Mouse (Mus musculus) midbrain, embryonic 15.5 days (tissue): ENCODE data around the gene Msantd2. TPM values are rescaled to one million over a fixed set of nuclear protein-coding genes. Genes with fewer than 3 reads are reported as not detected.

Source experiments
- ATAC-seq: fragments of 200-750 bp; cut with Nextera tagmentation; replicated peaks from 2 replicates; pipeline ENCODE4 v1.8.0; 2017; ENCODE audit warnings: moderate TSS enrichment
- H3K27ac ChIP-seq: fragments of 300-500 bp; sonication (generic); 2 replicates; pipeline ENCODE4 v1.5.1; 2015; ENCODE audit warnings: mild to moderate bottlenecking, inconsistent platforms
- H3K27me3 ChIP-seq: fragments of 300-500 bp; sonication (generic); replicated peaks from 2 replicates; pipeline ENCODE4 v1.6.1; 2015; ENCODE audit warnings: inconsistent platforms
- H3K36me3 ChIP-seq: fragments of 300-500 bp; sonication (generic); replicated peaks from 2 replicates; pipeline ENCODE4 v1.6.1; 2015; ENCODE audit warnings: inconsistent platforms
- H3K4me1 ChIP-seq: fragments of 300-500 bp; sonication (generic); 2 replicates; pipeline ENCODE4 v1.6.1; 2015; ENCODE audit warnings: inconsistent platforms
- H3K4me2 ChIP-seq: fragments of 300-500 bp; sonication (generic); 2 replicates; pipeline ENCODE4 v1.6.1; 2015; ENCODE audit warnings: inconsistent platforms, mild to moderate bottlenecking, moderate library complexity
- H3K4me3 ChIP-seq: fragments of 300-500 bp; sonication (generic); 2 replicates; pipeline ENCODE4 v1.5.1; 2015; ENCODE audit warnings: mild to moderate bottlenecking, inconsistent platforms
- H3K9ac ChIP-seq: fragments of 300-500 bp; sonication (generic); 2 replicates; pipeline ENCODE4 v1.6.1; 2015; ENCODE audit warnings: mild to moderate bottlenecking, inconsistent platforms
- H3K9me3 ChIP-seq: fragments of 300-500 bp; sonication (generic); 2 replicates; pipeline ENCODE4 v1.6.1; 2016; ENCODE audit warnings: inconsistent platforms
- WGBS: fragments of 180-500 bp; shearing (Covaris S2); methylation state at CpG from one replicate; pipeline ENCODE4 v1.1.7; 2015; ENCODE audit warnings: mixed read lengths; 5-methylcytosine and 5-hydroxymethylcytosine counted together
- polyA plus RNA-seq: library from polyadenylated mRNA; unstranded; fragments of >200 nt; fragmentation: Nextera tagmentation; extraction: Ambion mirVana; gene quantifications from 2 replicates; pipeline ENCODE4 v1.2.1, GENCODE M21; 2015

Msantd2 gene
- 31.9 and 33.8 TPM in 2 replicates for polyA plus RNA-seq

DNA sequence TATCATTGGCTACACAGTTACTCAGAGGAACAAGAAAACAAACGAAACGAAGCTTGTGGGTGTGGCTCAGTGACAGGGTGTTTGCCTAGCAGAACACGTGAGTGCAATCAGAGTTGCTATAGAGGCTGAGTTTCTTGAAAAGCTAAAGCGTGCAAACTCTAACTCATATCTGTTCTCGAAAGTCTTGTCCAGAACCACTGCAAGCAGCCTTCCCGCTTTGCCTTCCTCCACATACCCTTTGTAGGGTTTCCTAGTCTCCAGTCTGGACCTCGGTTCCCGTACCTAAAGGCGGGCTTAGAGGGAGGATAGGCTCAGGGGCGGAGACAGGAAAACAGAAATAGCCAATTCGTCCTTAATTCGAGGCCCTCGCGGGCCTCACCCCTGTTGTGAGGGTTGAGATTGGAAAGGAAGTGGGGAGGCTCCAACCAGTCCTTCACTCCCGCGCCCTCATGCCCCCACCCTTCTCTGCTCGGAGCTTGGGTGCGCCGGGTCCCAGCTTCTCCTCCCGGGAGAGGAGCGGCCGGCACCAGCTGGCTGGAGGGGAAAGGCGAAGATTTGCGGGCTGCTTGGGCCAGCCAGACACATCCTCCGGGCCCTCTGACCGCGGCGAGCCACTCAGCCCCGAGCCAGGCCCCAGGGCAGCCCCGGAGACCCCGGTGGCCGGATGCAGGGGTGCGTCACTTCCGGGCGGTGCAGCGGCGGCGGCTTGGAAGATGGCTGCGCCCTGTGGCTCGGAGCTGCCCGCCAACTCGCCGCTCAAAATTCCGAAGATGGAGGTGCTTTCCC lies at the start of gene Msantd2:
Msantd2 (plus strand) TSS at position 709 of the 786 bp plus-strand sequence.
- Histone ChIP-seq H3K9me3 (no peaks in the 10 kb centered on the region), H3K36me3 (no peaks in the 10 kb centered on the region), H3K4me3 (peak within 1 kb of the TSS; percentile 97), H3K27ac (peak within 1 kb of the TSS; percentile 99), H3K9ac (peak within 1 kb of the TSS; percentile 95), H3K4me2 (peak within 1 kb of the TSS; percentile 89), H3K4me1 (peaks cover 31% of the 10 kb centered on the region), H3K27me3 (no peaks in the 10 kb centered on the region)
- peak; percentile 98 for ATAC-seq
- WGBS: under 1% methylated on average over 44 of the region's 44 CpGs

DNA sequence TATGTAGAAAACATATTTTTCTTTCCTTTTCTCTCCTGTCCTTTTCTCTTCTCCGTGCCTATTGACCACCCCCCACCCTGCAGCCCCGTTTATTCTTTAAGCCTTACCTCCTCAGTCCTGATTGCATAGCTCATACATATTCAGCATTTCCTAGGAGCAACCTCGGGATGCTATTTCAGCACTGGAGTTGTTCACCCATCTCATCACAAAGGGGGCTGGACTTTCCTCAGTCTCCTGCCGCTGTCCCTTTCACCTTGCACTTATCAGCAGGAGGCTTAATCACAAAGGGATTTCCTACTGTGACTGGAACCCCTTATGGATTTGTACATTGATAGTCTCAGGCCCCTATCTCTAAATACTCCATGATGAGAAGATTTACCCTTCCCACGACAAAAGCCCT lies 36.7 kb upstream of the Msantd2 start:
- WGBS: 4% methylated on average over 5 of the region's 5 CpGs
- Histone ChIP-seq H3K4me3 (no peak overlapping the region), H3K27ac (no peak overlapping the region; the same call in 1 of the 2 replicates), H3K36me3 (no peaks in the 10 kb centered on the region), H3K9ac (no peak overlapping the region), H3K4me2 (no peak overlapping the region), H3K27me3 (peaks cover 32% of the 10 kb centered on the region), H3K4me1 (peaks cover 48% of the 10 kb centered on the region), H3K9me3 (no peaks in the 10 kb centered on the region)
- no peak for ATAC-seq

DNA sequence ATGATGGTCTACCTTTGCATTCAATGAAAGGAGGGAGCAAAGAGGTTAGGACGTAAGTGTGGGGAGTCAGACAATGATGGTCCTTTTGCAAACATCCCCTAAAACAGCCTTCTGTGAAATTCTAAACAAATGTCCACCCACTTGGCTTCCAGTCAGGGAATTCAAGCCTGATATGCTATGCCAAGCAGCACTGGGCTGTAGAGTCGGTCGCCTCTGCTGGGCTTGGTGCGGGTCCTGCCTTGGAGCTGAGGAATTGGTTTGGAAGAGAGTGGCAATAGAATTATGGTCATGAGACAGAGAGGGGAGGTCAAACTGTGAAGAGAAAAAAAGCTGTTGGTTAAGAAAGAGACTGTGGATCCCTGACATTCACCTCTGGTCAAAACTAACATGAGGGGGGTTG lies 35.8 kb upstream of the Msantd2 start:
- peaks cover 52% of the 10 kb centered on the region for H3K4me1 ChIP-seq
- ATAC-seq: no peak

DNA sequence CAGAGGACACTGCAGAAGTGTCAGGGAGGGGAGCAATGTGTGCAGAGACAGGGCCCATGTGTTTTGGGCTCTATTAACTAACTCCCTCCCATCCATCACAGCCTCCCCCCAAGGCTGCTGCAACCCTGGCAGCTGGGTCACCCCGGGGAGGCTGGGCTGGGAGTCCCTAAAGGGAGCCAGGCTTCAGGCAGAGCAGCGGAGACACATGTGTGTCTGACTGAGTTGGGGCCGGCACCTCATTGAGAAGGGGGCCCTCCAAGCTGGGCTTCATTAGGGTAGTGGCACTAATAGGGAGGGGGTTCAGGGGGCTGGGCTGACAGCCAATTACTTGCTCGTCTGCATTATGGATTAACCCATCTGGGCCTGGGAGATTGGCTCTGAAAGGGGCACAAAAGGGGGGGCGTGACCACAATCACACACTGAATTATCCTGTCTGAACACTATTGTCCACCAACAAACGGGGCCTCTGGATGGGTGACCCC lies 35.1 kb upstream of the Msantd2 start:
- Histone ChIP-seq H3K4me1 (peaks cover 58% of the 10 kb centered on the region), H3K4me3 (no peak overlapping the region), H3K9ac (no peak overlapping the region), H3K36me3 (no peaks in the 10 kb centered on the region), H3K27ac (no peak overlapping the region), H3K4me2 (no peak overlapping the region), H3K27me3 (peaks cover 44% of the 10 kb centered on the region), H3K9me3 (no peaks in the 10 kb centered on the region)
- 2% methylated on average over 6 of the region's 6 CpGs for WGBS
- ATAC-seq: peak; percentile 24

More for the DNA sequence above, 35.8 kb upstream of the Msantd2 start:
- 32% methylated on average over 4 of the region's 4 CpGs for WGBS
- peaks cover 42% of the 10 kb centered on the region for H3K27me3 ChIP-seq
- no peak overlapping the region for H3K4me2 ChIP-seq
- H3K9me3 ChIP-seq: no peaks in the 10 kb centered on the region
- no peak overlapping the region for H3K27ac ChIP-seq
- H3K36me3 ChIP-seq: no peaks in the 10 kb centered on the region
- H3K4me3 ChIP-seq: no peak overlapping the region
- H3K9ac ChIP-seq: no peak overlapping the region

DNA sequence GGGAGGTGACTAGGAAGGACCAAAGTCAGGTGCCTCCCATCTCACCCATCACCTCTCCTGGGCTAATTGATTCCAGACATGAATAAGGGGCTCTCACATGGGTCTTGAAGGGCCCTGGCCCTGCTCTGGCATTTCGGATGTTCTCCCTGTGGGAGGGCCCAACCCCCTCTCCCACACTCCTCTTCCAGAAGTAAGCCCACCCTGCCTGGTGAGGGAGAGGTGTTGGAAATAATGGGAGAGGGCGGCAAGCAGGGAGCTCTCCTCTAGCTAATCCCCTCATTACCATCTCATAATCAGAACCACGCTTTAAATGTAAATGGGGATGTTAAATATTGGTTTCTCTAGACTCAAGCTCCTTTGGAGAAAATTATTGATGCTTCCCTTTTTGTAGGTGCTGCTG lies 34.1 kb upstream of the Msantd2 start:
- H3K27me3 ChIP-seq: peaks cover 41% of the 10 kb centered on the region
- 0 out of 2 replicates have a peak overlapping the region, but pooled peaks have one; percentile 38 for H3K27ac ChIP-seq

DNA sequence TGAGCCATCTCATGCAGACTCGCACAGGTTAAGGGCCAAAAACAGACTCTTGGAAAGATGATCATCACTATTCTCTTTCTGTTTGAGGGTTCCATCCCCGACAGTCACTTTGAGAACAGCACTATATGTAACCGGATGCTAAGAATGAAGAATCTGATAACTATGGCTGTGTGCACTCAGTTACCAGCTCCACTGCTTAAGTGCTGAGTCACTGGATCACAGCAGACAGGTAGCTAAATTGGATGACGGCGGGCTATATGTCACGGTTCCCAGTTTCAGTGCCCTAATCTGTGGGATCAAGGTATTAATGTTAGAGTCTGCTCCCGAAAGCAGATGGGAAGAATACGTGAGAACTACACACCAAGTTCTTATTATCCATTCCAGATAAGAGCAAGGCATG lies 33.3 kb upstream of the Msantd2 start:
- H3K27ac ChIP-seq: peak overlapping the region; percentile 40
- H3K4me1 ChIP-seq: peaks cover 73% of the 10 kb centered on the region
- WGBS: 3% methylated on average over 8 of the region's 8 CpGs
- H3K4me2 ChIP-seq: peak overlapping the region; percentile 58
- H3K9me3 ChIP-seq: no peaks in the 10 kb centered on the region
- H3K27me3 ChIP-seq: peaks cover 41% of the 10 kb centered on the region
- no peak overlapping the region for H3K9ac ChIP-seq
- H3K36me3 ChIP-seq: no peaks in the 10 kb centered on the region
- no peak for ATAC-seq
- peak overlapping the region; percentile 35; the same call in 1 of the 2 replicates for H3K4me3 ChIP-seq

More for the DNA sequence above, 34.1 kb upstream of the Msantd2 start:
- ATAC-seq: peak; percentile 17; the same call in 1 of the 2 replicates
- 5% methylated on average over 3 of the region's 3 CpGs for WGBS
- Histone ChIP-seq H3K4me3 (no peak overlapping the region), H3K9me3 (no peaks in the 10 kb centered on the region), H3K9ac (no peak overlapping the region), H3K4me1 (peaks cover 67% of the 10 kb centered on the region), H3K4me2 (no peak overlapping the region), H3K36me3 (no peaks in the 10 kb centered on the region)

DNA sequence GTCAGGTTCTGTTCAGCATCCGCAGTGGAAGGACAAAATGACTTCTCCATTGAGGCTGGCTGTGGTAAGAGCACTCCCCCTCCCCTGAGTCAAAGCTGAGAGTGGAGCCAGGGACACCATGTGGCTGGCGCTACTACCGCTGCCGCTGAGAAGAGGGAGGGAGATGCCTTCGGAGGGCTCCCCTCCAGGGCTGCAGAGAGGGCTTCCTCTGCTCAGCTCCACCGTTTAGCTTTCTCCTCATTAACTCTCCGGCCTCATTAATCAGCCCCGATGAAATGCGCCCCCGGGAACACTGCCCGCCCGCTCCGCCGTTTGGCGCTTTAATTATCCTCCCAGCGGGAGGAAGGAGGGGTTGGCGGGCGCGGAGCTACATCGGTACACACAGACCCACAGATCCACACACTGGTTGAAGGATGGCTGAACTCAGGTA lies 32.6 kb upstream of the Msantd2 start:
- Histone ChIP-seq H3K4me2 (peak overlapping the region; percentile 58), H3K9ac (peak overlapping the region; percentile 39), H3K27ac (peak overlapping the region; percentile 40), H3K4me3 (peak overlapping the region; percentile 35), H3K36me3 (no peaks in the 10 kb centered on the region), H3K27me3 (peaks cover 41% of the 10 kb centered on the region), H3K9me3 (no peaks in the 10 kb centered on the region), H3K4me1 (peaks cover 73% of the 10 kb centered on the region)
- WGBS: 0% methylated on average over 20 of the region's 20 CpGs
- peak; percentile 75 for ATAC-seq

DNA sequence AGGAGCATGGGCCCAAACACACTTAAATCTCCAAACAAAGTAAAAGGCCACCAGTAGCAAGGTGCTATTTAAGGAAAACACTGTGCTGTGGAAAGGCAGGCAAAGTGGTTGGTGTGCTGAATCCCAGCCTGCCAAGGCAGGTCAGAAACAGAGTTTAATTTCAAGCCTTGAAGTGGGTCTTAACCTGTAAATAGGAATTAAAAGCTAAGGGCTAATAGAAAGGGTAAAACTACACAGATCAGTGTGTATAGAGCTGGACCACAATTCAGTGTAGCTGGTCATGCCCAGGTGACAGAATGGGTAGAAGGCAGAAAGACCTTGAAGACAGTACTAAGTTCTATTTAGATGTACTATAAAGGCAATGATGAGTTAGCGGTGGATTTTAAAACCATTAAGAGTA lies 32.0 kb upstream of the Msantd2 start:
- Histone ChIP-seq H3K27me3 (peaks cover 43% of the 10 kb centered on the region), H3K4me1 (peaks cover 67% of the 10 kb centered on the region), H3K4me2 (no peak overlapping the region), H3K4me3 (peak overlapping the region; percentile 35; the same call in 1 of the 2 replicates), H3K27ac (peak overlapping the region; percentile 40; the same call in 1 of the 2 replicates), H3K9ac (0 out of 2 replicates have a peak overlapping the region, but pooled peaks have one; percentile 39), H3K36me3 (no peaks in the 10 kb centered on the region), H3K9me3 (no peaks in the 10 kb centered on the region)
- ATAC-seq: no peak
- WGBS: 50% methylated on average over 1 of the region's 1 CpGs

DNA sequence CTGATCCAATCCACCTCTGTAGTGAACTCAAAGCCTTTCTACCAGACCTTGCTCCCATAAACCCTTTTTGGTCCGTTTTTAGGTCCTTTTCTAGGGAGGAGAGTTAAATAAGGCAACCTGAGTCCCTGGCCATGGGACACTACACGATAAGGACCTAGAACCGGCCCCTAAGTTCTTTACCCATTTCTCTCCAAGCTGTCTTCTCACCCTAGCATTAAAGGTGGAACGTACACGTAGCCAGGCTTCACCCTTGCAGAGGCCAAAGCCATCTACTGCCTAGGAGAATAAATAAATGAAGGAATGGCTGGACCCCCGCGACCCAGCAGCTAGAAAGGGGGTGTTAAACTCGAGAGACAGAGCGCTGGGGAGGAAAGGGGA lies 29.5 kb upstream of the Msantd2 start:
- Histone ChIP-seq H3K27me3 (peaks cover 38% of the 10 kb centered on the region), H3K4me1 (peaks cover 57% of the 10 kb centered on the region)
- 1% methylated on average over 9 of the region's 9 CpGs for WGBS

DNA sequence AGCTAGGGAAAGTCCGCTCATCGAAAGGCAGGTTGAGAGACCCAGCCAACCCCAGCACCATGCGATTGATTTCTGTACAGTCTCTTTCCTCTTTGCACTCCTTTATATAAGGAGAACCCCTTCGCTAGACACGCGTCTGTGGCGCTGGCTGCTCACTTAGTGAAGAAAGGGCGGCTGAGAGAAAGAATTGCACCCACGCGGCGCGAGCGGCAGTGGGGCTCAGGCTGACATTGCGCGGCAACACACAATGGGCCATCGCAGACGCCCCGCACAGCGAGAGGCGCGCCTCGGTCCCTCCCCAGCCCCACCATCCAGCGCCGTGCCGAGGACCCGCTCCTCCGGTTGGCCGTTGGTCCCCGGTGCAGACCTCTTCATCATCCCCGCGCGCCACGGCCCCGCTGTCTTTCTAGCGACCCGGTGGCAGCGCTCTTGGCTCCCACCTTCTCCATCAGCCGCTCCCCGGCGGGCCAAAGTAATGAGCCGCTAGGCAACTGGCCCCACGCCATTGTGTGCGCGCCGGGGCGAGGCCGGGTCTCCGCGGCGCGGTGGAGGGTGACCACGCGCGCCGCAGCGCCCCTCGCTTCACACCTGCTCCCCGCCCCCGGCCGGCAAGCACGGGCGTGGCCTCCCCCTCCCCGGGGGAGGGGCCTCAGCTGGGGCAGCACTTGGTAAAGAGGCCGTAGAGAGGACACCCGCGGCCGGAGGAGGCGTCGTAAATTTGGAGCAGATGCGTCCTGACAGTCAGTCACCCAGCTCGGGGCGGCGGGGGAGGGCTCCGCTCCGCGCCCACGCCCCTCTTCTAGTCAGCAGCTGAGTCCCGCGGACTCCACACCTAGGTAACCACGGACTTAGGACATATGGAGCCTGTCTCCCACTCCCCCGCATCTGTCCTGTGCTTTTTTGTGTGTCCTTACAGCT lies 28.8 kb upstream of the Msantd2 start:
- Histone ChIP-seq H3K4me2 (peak overlapping the region; percentile 96), H3K27ac (peak overlapping the region; percentile 76), H3K9ac (peak overlapping the region; percentile 63), H3K27me3 (peaks cover 35% of the 10 kb centered on the region), H3K36me3 (no peaks in the 10 kb centered on the region), H3K9me3 (no peaks in the 10 kb centered on the region), H3K4me1 (peaks cover 51% of the 10 kb centered on the region), H3K4me3 (peak overlapping the region; percentile 51)
- ATAC-seq: peak; percentile 71
- WGBS: 1% methylated on average over 81 of the region's 81 CpGs

More for the DNA sequence above, 29.5 kb upstream of the Msantd2 start:
- no peaks in the 10 kb centered on the region for H3K9me3 ChIP-seq
- peak overlapping the region; percentile 76 for H3K27ac ChIP-seq
- ATAC-seq: peak; percentile 1; the same call in 1 of the 2 replicates
- H3K9ac ChIP-seq: peak overlapping the region; percentile 63
- H3K4me3 ChIP-seq: peak overlapping the region; percentile 51
- H3K4me2 ChIP-seq: peak overlapping the region; percentile 96
- no peaks in the 10 kb centered on the region for H3K36me3 ChIP-seq

DNA sequence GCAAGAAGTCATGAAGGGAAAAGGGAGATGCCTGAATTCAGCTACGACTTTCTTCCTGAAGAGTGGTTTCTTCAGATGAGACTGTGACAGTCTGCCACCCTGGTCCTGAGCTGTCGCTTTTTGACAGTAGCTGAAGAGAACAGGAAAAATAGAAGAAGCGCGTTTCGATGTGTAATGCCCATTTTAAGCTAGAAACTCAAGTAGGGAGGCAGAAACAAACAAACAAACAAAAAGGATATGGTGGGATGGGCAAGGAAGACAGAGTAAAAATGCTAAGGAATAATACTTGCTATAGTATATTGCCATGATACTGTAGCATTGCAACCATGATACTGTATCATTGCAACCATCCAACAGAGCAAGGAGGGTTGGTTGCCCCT lies 28.2 kb upstream of the Msantd2 start:
- peaks cover 47% of the 10 kb centered on the region for H3K4me1 ChIP-seq
- H3K4me2 ChIP-seq: peak overlapping the region; percentile 96
- H3K27me3 ChIP-seq: peaks cover 31% of the 10 kb centered on the region
- peak overlapping the region; percentile 76 for H3K27ac ChIP-seq
- no peaks in the 10 kb centered on the region for H3K36me3 ChIP-seq
- no peak for ATAC-seq
- H3K4me3 ChIP-seq: peak overlapping the region; percentile 51
- 4% methylated on average over 5 of the region's 5 CpGs for WGBS
- no peaks in the 10 kb centered on the region for H3K9me3 ChIP-seq
- peak overlapping the region; percentile 63; the same call in 1 of the 2 replicates for H3K9ac ChIP-seq

DNA sequence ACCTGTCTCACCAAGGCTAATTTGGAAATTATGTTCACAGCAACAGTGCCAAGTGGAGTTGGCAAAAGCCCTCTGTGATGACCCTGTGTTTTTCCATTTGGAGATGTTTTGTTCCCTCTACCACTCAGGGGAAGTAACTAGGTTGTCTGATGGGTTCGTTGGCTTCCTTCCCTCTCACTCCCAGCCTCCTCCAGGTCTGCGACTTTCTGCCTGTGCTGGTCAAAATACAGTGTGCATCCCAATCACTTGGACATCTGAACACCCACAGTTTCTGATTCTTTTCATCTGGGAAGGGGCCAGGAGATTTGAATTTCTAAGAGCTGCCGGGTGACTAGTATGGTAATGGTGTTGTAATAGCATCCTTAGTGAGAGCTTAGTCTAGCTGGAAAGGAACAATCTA lies 27.5 kb upstream of the Msantd2 start:
- peaks cover 27% of the 10 kb centered on the region for H3K27me3 ChIP-seq
- no peak overlapping the region for H3K4me3 ChIP-seq
- H3K4me1 ChIP-seq: peaks cover 41% of the 10 kb centered on the region
- 5% methylated on average over 3 of the region's 3 CpGs for WGBS
- H3K36me3 ChIP-seq: no peaks in the 10 kb centered on the region
- no peak overlapping the region for H3K4me2 ChIP-seq
- no peak overlapping the region for H3K27ac ChIP-seq
- ATAC-seq: no peak
- H3K9ac ChIP-seq: no peak overlapping the region
- no peaks in the 10 kb centered on the region for H3K9me3 ChIP-seq
